Mouse (Mus musculus) E14TG2a.4 (cell line): ENCODE results near the gene Dek.

Experiments used
- CTCF ChIP-seq: conservative IDR thresholded peaks from 2 replicates; pipeline ENCODE4 v1.5.1; 2014; ENCODE audit warnings: low read length
- NANOG ChIP-seq: IDR thresholded peaks from 2 replicates; pipeline ENCODE4 v1.6.1; 2014; ENCODE audit warnings: borderline replicate concordance, low read length, mixed read lengths

GRCm38 (mm10) chr13:47080905-47081505 lies 25.0 kb downstream of the Dek start:
- peak; percentile 47 for TF ChIP-seq CTCF
- TF ChIP-seq NANOG = no peak
